Mouse (Mus musculus) activated CD4-positive, CD25-positive, alpha-beta regulatory T cell, adult 4 months (primary cell): ENCODE results near the gene Fam20a. TPM values are rescaled to one million over a fixed set of nuclear protein-coding genes. Genes with fewer than 3 reads are reported as not detected.

ENCODE experiments used
- ATAC-seq: one replicate; pipeline ENCODE4 v1.8.0; 2017
- polyA plus RNA-seq, 2 experiments: library from polyadenylated mRNA; unstranded; fragments of 100-300 nt; shearing (Covaris generic); gene quantifications; one replicate each; pipeline ENCODE4 v1.2.1; 2017

Fam20a gene
- polyA plus RNA-seq, result 1 to 10 TPM; 2.1 to 2.2 TPM

DNA sequence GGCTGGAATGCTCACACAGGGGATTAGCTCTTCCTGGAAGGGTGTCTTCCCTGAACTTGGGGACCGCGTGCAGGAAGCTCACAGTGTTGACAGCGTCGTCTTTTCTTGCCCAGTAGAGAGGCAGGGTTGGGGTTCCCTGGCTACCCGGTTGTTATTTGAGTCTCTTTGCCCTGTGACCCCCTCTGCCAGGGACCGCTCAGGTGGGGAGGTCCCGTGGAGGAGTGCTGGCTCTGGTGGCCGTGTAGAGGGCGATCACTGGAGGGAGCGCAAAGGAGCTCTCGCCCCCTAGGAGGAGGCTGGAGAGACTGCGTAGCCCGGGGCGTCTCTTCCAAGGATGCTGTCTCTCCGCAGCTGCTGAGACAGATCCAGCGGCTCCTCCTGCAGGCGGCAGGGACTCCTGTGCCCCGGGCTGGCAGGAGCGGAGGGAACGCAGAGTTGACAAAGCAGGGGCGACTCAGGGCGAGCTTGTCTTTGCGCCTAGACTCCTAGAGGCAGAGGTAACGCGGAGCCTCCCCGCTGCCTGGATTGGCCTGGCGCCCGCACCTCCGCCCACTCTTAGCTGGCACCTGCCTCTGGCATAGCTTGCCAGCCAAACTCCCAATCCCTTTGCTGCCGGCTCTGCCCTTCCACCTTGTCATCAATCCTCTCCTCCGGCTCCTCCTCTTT is at the start of gene Fam20a:
Gene Fam20a, minus strand, starts transcription at position 499 of the 666 bp plus-strand sequence.
- peak; percentile 19 for ATAC-seq

DNA sequence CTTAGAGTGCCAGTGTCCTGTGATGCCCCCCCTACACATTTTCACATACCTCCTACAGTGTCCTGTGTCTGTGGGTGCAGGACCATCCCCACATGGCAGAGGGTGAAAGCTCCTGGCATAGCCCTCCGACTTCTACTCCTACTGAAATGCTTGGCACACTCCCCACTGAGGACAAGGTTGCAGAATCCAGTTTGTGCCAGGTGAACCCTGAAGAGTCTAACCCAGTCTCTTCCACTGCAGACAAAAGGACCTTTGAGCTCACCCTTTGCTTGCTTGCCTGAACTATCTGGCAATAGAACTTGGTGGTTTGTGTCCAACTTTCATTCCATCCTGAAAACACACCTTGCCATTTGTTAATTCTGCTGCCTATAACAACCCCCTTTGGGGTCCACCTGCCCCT is 49.3 kb upstream of the Fam20a start:
- ATAC-seq, result no peak

DNA sequence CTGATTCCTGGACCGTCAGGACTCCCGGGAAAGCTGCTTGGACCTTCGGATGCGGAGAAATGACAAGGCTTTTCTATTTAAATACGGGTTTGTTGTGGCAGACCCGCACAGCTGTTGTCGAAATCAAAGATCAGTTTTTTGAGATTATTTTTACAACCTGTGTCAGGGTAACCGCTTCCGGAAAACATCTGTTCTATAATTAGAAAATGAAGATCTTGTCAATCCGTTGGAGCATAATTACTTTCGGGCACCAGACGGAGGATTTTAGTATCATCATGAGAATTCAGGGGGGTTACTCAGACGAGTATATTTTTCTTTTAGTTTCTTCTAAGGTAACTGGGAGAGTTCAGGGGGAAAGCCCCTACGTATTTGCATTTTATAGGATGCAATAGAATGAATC is 48.1 kb upstream of the Fam20a start:
- no peak for ATAC-seq

DNA sequence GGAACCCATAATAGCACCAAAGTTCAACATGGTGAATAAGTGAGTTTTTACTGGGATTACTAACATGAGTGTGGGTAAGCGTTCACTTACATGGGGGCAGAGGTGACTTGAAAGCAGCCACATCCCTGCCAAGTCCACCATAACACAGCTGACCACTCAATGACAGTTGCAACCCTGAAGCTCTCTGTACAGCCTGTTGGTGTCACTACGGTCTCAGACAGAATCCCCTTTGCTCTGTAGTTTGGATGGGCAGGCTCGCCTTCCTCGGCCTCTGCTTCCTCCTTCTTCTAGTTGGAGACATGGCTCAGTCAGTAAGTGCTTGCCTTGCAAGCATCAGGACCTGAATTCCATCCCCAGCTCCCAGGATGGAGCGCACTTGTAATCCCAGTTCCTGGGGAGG is 47.0 kb upstream of the Fam20a start:
- ATAC-seq, result no peak

DNA sequence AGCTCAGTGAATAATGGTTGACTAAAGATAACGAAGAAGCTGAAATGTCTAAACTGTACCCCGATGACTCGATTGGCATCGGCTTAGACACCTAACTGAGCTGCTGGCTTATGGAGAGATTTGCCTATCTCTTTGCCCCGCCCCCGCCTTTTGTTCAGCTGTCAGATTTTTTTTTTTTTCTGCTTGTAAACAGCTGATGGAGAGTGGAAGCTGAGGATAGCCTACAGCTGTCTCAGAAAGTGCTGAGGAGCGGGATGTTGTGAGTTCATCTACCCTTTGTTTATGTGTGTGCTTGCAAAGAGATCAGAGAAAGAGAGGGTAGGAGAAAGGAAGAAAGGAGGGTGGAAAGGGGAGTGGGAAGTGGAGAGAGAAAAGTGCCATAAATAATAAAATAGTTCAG is 38.0 kb upstream of the Fam20a start:
- ATAC-seq, result no peak

DNA sequence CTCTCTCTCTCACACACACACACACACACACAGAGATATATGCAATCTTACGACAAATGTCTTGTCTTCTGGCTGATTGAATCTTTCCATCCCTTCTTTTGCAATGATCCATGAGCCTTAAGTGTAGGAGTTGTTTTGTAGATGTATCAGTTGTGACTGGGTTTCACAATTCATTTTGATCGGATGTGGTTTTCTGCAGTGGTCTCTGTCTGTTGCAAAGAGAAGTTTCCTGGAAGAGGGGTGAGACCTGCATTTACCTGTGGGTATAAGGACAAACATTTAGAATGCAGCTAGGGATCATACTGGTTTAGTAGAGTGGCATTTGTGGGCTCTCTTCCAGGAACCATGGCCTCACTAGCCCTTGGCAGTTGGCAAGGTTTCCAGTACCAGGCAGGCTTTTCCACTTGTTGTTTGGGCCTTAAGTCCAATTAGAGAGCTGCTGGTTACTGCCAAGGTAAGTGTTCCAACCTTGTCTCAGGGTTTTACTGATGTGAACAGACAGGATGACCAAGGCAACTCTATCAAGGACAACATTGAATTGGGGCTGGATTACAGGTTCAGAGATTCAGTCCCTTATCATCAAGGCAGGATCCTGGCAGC is 36.6 kb upstream of the Fam20a start:
- no peak for ATAC-seq

DNA sequence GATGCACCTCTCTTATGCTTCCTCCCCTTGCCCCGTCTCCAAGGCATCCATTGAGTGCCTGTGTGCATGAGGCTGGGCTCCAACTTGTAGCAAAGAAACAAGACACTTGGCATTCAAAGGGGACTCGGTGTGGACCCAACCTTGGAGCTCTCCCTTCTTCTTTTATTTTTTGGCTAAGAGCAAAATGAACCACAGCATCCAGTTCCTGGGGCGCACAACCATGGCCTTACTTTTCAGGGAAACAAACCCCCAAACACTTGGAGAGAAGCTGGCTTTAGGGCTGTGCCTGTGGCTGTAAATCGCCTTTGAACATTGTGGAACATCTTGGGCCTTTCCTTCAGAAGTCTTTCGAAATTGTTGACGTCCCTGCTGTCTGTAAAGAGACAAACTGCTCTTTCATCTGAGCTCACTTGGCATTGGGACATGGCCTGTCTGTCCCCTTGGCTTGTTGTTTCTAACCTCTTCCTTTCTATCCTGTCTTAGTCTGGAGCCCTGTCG is 32.1 kb upstream of the Fam20a start:
- no peak for ATAC-seq

DNA sequence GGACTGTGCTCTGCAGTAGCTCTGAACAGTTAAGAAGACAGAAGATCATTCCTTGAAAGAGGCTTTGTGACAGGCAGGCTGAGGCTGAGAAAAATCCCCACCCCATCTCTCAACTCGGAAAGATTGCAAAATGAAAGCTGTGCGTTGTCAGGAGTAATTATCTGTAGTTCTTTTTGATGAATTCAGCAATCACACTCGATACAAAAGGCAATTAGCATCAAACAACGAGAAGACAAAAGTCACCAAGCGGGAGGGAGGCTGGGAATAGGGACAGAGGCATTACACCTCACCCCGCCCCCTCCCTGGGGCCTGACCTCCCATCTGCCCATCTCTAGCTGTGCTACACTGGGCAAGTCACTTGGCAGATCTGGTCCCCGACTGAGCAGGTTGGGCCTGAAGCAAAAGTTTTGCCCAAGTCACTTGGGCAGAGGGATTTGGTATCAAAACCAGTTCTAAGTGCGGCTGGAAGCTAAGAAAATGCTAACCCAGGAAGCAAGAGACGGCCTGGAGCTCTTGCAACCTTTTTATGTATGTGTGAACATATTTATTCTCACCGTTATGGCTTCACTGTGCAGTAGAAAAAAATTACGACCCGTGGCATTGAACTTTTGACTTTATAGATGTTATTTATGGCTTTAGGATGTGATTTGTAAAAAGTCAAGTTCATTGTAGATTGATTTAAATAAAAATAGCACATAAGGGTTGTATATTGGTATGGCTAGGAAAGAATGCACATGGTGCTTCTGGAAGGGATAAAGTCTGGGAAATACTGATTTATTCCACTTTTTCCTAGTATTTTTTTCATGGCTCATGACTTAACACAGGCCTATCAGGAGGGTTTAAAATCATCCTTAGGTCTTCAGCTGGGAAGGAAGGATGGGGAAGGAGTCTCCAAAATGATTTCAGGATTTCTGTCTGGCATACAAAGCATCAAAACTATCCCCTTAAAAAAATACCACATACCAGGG is 29.8 kb upstream of the Fam20a start:
- ATAC-seq, result no peak

DNA sequence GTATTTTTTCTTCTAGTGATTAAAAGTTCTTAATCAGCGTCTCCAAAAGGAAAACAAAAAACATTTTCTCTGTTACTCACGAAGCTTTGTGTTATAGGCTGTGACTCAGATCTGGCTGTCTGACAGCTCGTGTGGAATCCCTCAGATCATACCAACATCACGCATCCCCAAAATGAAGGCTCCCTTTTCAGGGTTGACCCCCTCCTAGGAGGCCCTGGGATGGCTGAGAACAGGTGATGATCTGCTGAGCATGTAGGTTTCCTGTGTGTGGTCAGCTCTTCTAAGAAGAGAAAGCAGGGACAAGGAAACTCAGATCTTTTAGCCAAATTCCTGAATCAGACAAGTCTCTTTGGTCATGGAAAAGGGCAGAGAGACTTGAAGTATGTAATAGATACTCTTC is 23.1 kb upstream of the Fam20a start:
- no peak for ATAC-seq

DNA sequence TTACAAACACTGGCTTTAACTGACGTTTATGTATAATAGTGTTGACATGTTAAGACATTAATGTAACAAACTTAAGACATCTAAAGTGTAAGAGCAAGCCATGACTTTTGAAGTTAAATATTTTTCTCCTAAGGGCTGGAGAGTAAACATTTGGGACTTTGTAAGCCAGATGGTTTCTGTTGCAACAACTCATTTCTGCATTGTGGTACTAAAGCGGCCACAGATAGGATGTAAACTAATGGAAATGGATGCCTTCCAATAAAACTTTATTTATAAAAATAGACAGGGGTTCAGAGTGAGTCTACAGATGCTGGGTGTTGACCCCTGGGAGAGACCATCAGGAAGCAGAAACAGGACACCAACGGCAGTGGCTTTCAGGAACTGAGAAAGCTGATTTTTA is 15.9 kb upstream of the Fam20a start:
- ATAC-seq, result no peak

DNA sequence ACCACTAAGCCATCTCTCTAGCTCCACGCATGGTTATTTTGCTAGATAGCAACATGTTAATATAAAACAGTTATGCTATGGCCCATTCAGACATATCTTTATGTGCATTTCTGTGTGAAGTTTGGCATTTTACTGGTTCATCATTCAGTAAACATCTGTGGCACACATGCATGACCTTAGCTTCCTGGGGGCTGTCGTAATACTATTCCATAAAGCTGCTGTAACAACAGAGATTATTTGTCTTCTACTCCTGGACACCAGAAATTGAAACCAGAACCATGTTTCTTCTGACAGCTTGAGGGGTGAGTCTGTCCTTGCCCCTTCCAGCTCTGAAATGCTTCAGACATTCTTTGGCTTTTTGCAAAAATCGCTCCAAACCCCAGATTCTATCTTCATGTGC is 14.3 kb upstream of the Fam20a start:
- no peak for ATAC-seq

DNA sequence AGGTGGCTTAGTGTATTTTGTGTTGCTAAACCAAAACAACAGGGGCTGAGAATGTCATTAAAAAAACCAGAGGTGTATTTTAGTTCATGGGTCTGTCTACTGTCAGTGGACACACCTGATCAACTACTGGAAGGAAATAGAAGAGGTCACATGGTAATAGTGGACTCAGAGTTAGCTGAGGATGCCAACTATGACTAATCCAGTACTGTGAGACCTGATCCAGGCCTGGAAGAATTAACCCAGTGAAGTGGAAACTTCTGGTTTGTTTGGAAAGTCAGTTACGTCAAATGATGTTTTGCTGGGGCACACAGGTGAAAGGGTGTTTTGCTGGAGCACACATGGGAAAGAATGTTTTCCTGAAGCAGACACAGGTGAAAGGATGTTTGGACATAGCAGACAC is 12.3 kb upstream of the Fam20a start:
- ATAC-seq, result no peak

DNA sequence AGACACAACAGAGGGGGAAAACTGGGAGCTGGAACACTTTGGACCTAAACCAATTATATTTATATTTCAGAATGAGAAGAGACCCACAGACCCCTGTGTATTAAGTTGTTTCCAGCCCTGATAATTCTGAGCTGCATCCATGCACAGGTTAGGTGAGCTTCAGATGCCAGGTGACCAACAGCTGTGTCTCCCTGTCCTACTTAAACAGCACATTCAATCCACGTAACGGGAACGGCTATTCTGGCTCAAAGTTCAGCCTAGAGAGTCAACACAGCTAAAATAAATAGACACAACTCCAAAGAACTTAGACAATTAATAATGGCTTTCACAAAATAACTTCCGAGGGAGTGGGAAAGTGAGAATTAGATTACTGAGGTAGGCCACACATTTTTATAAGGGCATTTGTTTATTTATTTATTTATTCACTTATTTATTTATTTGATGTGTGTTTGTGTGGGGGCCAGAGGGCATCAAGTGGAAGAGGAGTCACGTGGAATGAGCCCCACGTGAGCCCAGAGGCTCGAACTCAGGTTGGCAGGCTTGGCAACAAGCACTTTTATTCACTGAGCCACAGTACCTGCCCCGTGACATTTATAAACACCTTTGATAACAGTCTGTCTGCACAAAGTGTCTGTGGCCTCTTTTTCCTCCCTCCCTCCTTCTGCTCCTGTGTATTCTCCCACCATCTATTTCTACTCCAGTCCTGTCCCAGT is 10.8 kb upstream of the Fam20a start:
- ATAC-seq, result no peak

DNA sequence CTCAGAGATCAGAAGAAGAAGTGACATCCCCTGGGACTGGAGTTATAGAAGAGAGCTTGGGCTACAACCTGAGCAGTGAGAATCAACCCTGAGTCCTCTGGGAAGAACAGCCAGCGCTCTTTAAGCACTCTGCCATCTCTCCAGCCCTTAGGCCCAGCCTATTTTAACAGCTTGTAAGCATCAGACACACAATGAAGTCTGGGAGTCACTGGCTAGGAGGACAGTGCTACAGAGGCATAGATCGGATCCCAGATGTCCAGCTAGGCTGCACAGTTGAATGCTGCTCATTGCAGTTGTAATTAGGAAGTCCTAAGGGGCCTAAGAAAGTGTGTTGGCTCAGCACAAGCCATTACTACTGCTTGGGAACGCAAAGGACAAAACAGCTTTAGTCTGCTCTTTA is 6.3 kb upstream of the Fam20a start:
- no peak for ATAC-seq

DNA sequence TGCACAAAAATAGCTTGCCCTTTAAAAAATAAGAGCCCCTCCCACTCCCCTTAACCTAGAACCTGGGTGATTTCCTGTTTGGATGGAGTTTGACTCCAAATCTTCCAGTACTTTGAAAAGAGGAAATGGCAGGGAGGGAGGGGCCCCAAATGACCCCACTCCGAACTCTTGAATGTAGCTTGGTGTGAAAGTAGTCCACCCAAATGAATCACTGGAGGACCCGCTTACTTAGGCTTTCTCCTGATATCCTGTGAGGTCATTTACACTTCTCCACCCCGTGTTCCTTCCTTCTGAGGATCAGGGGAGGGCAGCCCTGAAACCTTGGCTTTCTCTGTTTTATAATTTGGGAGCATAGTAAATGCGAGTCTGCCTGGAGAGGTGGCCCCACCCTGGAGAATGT is 632 bp upstream of the Fam20a start:
- no peak for ATAC-seq

DNA sequence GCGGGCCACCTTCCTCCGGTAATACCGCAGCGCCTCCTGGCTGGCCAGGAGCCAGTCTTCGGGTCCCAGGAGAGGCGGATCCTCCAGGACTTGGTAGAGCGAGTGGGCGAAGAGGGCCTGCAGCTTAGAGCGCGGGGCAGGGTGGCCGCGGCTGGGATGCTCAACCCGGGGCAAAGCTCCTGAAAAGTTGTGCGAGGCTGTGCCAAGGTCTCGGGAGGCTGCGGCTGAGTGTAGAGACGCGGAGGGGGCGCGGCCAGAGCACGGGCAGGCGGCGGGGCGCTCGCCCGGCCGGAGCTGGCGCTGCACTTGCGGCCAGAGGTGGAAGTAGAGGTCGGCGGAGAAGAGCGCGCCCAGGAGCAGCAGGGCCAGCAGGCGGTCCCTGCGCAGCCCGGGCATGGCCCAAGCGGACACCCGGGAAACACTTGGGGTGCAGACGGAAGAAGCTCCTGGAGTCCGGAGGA is 729 bp downstream of the Fam20a start:
- ATAC-seq, result no peak

DNA sequence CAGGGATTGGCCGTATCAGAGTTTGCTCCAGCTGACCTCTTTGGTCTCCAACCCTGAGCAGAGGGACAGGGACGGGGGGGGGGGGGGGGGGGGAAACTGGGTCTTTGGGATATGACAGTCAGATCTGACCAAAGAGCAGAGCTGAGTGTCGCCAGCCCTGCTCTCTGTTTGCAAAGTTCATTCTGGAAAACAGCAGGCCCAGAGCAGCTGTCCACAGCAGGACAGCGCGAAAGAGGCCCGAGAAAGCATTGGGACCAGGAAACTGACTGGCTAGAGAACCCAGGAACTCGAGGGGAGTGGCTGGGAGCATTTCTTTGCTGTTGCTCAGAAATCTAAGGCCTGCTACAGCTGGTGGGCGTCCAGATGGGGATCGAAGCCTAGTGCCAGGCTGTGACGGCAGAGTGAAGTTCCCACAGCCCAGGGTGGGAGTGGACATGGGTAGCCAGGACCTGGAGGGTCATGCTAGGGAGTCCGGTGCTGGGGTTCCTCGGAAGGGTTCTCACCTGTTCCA is 1.2 kb downstream of the Fam20a start:
- no peak for ATAC-seq

DNA sequence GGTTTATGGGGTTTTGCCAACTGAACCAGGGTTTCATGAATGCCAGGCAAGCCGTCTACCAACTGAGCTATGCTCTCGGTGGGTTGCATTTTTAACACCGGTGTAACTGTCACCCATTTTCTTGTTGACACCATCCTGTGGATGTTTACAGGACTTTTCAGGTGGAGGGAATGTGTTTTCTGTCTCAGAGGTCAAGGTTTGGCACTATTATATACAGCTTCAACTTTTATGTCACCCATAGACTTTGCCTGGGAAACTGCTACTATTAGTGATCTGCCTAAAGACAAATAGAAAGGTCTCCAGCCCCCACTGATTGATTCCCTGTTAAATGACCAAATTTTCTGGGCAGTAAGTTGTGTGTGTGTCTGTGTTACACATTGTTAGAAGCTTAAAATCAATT is 2.7 kb downstream of the Fam20a start:
- no peak for ATAC-seq

DNA sequence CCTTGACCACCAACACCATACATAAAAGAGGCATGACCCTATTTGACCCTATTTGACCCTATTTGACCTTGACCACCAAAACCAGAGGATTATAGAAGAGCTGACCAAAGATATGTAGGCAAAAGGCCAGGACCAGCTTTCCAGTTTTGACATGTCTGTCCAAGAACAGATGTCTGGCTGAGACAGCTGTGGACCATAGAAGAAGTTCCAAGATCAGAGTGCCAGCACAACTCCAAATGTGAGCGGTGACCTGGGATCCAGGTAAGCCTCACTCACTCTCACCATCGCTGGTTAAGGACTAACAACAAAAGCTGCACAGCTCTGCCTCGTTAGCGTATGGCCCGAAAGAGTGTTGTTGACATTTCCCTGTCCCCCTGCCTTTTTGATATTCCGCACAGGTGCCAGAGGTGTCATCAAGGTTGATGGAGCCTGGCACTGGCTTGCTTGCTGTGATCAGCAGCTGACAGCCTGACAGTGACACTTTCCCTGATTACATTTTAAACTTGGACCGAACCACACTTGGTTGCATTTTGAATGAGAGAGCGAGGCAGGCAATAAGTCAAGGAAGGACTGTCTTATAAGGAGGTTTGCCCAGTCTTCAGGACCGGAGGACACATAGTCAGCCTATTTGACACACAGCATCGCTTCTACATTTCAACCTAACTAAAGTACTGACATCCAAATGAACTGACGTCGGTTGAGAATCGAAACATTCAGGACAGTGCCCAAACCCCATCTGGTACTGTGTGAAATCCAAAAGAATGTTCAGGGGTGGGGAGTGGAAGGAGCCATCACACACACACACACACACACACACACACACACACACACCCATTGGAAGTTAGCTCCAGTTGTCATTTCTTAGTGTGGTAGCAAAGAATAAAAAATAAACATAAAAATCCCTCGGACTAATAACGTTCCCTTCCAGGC is 3.8 kb downstream of the Fam20a start:
- ATAC-seq, result no peak

DNA sequence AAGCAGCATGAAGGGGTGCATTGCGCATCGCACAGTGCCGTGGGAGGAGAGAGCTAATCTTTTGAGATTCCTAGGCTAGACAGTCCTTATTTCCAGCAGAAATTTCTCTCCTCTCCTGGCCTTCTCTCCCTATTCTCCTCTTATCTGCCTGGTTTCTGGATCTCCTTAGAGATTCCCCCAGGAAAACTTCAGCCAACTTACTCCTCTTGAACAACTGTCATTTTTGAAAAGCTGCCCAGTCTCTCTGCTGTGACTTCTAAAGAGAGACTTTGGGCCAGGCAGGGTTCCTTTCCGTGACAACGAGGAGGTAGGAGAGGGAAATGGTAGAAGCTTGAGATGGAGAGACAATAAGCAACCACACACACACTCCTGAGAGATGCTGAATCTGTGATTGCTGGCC is 4.6 kb downstream of the Fam20a start:
- ATAC-seq, result no peak

DNA sequence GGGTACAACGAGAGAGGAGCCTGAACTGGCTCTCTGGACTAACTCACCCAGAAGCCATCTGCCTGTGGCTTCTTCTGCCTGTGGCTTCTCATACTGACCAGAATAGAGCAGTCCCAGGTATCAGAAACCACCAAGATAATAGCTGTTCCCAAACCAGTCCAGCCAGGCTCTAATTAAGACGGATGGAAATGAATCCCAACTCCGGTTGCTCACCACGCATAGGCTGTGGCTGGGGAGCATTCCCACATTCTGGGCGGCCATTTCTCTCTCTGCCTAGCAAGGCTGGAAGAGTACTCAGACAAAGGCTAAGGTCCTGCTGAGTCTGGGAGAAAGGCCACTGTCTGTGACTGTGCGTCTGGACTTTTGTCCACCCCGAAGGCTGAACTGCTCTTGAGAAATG is 5.1 kb downstream of the Fam20a start:
- no peak for ATAC-seq
